Mouse (Mus musculus): Measurements from ENCODE around the gene Tssc4. TPM values are rescaled to one million over a fixed set of nuclear protein-coding genes. Genes with fewer than 3 reads are reported as not detected.
A peak's percentile ranks its signal among the peaks of the same experiment; 100 is the strongest.

The Tssc4 gene
- total and polyA plus RNA-seq, 3 experiments, result 75.6 to 76.9 TPM; not detected in 1

GRCm38 (mm10) chr7:143100759-143101158 lies 31.7 kb downstream of the Tssc4 start:
- Histone ChIP-seq H3K79me2 (ENCODE audit: control insufficient read depth, insufficient read depth, low read length, poor library complexity) (no peaks in the 10 kb centered on the region), H3K36me3 (ENCODE audit: control insufficient read depth in 1 of 2, insufficient read depth in 2 of 2, low read length in 2 of 2) (peaks cover 0 to 19% of the 10 kb centered on the region in 2 experiments; a peak in 2 of 4 replicates), H3K4me3 (ENCODE audit: control insufficient read depth in 1 of 2, insufficient read depth in 1 of 2, low read depth in 2 of 2, low read length in 2 of 2) (no peak overlapping the region), H3K4me1 (ENCODE audit: control insufficient read depth in 1 of 2, insufficient read depth in 2 of 2, low read length in 2 of 2) (peaks cover 11 to 27% of the 10 kb centered on the region in 2 experiments), H3K9me3 (replicated peaks; ENCODE audit: insufficient read depth, low read length) (no peaks in the 10 kb centered on the region), H3K27ac (ENCODE audit: control insufficient read depth, low read depth, low read length) (peak overlapping the region; percentile 46; the same call in 1 of the 2 replicates), H3K27me3 (ENCODE audit: control insufficient read depth in 1 of 2, insufficient read depth in 2 of 2, low read length in 2 of 2) (no peaks in the 10 kb centered on the region; a peak in 1 of 4 replicates), H3K9ac (ENCODE audit: control insufficient read depth, low read depth, low read length, poor library complexity, severe bottlenecking) (peak overlapping the region; percentile 3; the same call in 1 of the 2 replicates)
- no peak for TF ChIP-seq ZNF384 (IDR thresholded peaks at IDR 0.05; ENCODE audit: low read depth, low read length)
- TF ChIP-seq GATA1 (IDR thresholded peaks at IDR 0.05; ENCODE audit: low read depth, low read length), result no peak
- 0 out of 2 replicates have a peak, but pooled peaks have one; percentile 18 for TF ChIP-seq TBP (IDR thresholded peaks at IDR 0.05; ENCODE audit: low read depth, low read length)
- TF ChIP-seq ZKSCAN1 (IDR thresholded peaks at IDR 0.05; ENCODE audit: low read depth, low read length), result no peak
- TF ChIP-seq MAZ (IDR thresholded peaks at IDR 0.05; ENCODE audit: low read depth, low read length), result 0 out of 2 replicates have a peak, but pooled peaks have one; percentile 36
- no peak; the same call in 1 of the 2 replicates for TF ChIP-seq MAFK (IDR thresholded peaks at IDR 0.05; ENCODE audit: borderline replicate concordance, low read depth, low read length)
- no peak for TF ChIP-seq MAX (IDR thresholded peaks at IDR 0.05; ENCODE audit: low read length)
- TF ChIP-seq ZMIZ1 (IDR thresholded peaks at IDR 0.05; ENCODE audit: low read depth, low read length), result no peak
- TF ChIP-seq BHLHE40 (IDR thresholded peaks at IDR 0.05; ENCODE audit: borderline replicate concordance, low read depth, low read length), result no peak
- peak; percentile 34 to 42; a peak in 2 of 4 replicates for TF ChIP-seq EP300 (IDR thresholded peaks at IDR 0.05; ENCODE audit: low read depth in 1 of 2, low read length in 2 of 2)
- TF ChIP-seq ETS1 (IDR thresholded peaks at IDR 0.05; ENCODE audit: low read depth, low read length), result peak; percentile 44
- TF ChIP-seq GABPA (IDR thresholded peaks at IDR 0.05; ENCODE audit: low read depth, low read length), result 0 out of 2 replicates have a peak, but pooled peaks have one; percentile 25
- DNase-seq (ENCODE audit: low read depth, low spot score), result peak; percentile 77

- no peaks in the 10 kb centered on the region for H3K9me3 ChIP-seq (replicated peaks; ENCODE audit: insufficient read depth, low read length)
- peaks cover 0 to 23% of the 10 kb centered on the region in 2 experiments; a peak in 2 of 4 replicates for H3K36me3 ChIP-seq (ENCODE audit: control insufficient read depth in 1 of 2, insufficient read depth in 2 of 2, low read length in 2 of 2)
- peak overlapping the region; percentile 16 to 27; a peak in 3 of 4 replicates for H3K4me3 ChIP-seq (ENCODE audit: control insufficient read depth in 1 of 2, insufficient read depth in 1 of 2, low read depth in 2 of 2, low read length in 2 of 2)
- H3K4me1 ChIP-seq (ENCODE audit: control insufficient read depth in 1 of 2, insufficient read depth in 2 of 2, low read length in 2 of 2), result peaks cover 15 to 33% of the 10 kb centered on the region in 2 experiments
- peak; percentile 72 for DNase-seq (ENCODE audit: low read depth, low spot score)
- no peaks in the 10 kb centered on the region for H3K79me2 ChIP-seq (ENCODE audit: control insufficient read depth, insufficient read depth, low read length, poor library complexity)
- peak overlapping the region; percentile 29; the same call in 1 of the 2 replicates for H3K9ac ChIP-seq (ENCODE audit: control insufficient read depth, low read depth, low read length, poor library complexity, severe bottlenecking)
- H3K27ac ChIP-seq (ENCODE audit: control insufficient read depth, low read depth, low read length), result peak overlapping the region; percentile 64
- H3K27me3 ChIP-seq (ENCODE audit: control insufficient read depth in 1 of 2, insufficient read depth in 2 of 2, low read length in 2 of 2), result peaks cover 0 to 1% of the 10 kb centered on the region in 2 experiments; a peak in 1 of 4 replicates
- TF ChIP-seq JUND (IDR thresholded peaks at IDR 0.05; ENCODE audit: low read depth, low read length) (no peak), NELFE (IDR thresholded peaks at IDR 0.05; ENCODE audit: low read depth, low read length) (no peak), CHD1 (IDR thresholded peaks at IDR 0.05; ENCODE audit: low read depth, low read length) (no peak), SMC3 (IDR thresholded peaks at IDR 0.05; ENCODE audit: low read depth, low read length) (no peak), CHD2 (IDR thresholded peaks at IDR 0.05; ENCODE audit: low read length) (no peak), MAFK (IDR thresholded peaks at IDR 0.05; ENCODE audit: borderline replicate concordance, low read depth, low read length) (no peak), SIN3A (IDR thresholded peaks at IDR 0.05; ENCODE audit: low read length) (peak; percentile 62), NRF1 (IDR thresholded peaks at IDR 0.05; ENCODE audit: insufficient read depth, low read depth, low read length, poor library complexity, severe bottlenecking) (no peak), MAZ (IDR thresholded peaks at IDR 0.05; ENCODE audit: low read depth, low read length) (no peak), MYC (IDR thresholded peaks at IDR 0.05; ENCODE audit: low read depth, low read length) (no peak), TBP (IDR thresholded peaks at IDR 0.05; ENCODE audit: low read depth, low read length) (peak; percentile 18; the same call in 1 of the 2 replicates), ZNF384 (IDR thresholded peaks at IDR 0.05; ENCODE audit: low read depth, low read length) (no peak), RCOR1 (IDR thresholded peaks at IDR 0.05; ENCODE audit: low read depth, low read length) (peak; percentile 36; the same call in 1 of the 2 replicates), TAL1 (IDR thresholded peaks at IDR 0.05; ENCODE audit: low read length) (peak; percentile 31; the same call in 1 of the 2 replicates), RAD21 (IDR thresholded peaks at IDR 0.05; ENCODE audit: low read depth, low read length) (no peak), MAX (IDR thresholded peaks at IDR 0.05; ENCODE audit: low read length) (no peak), MXI1 (IDR thresholded peaks at IDR 0.05; ENCODE audit: low read depth, low read length) (peak; percentile 46; the same call in 1 of the 2 replicates), ZC3H11A (IDR thresholded peaks at IDR 0.05; ENCODE audit: low read depth, low read length) (no peak), TCF12 (IDR thresholded peaks at IDR 0.05; ENCODE audit: low read depth, low read length) (peak; percentile 80), ETS1 (IDR thresholded peaks at IDR 0.05; ENCODE audit: low read depth, low read length) (peak; percentile 74), POLR2A (IDR thresholded peaks at IDR 0.05; ENCODE audit: control insufficient read depth in 1 of 2, insufficient read depth in 1 of 2, low read depth in 1 of 2, low read length in 2 of 2, poor library complexity in 1 of 2) (no peak), ZKSCAN1 (IDR thresholded peaks at IDR 0.05; ENCODE audit: low read depth, low read length) (no peak), MYB (IDR thresholded peaks at IDR 0.05; ENCODE audit: low read depth, low read length) (peak; percentile 73), KAT2A (conservative IDR thresholded peaks at IDR 0.05; ENCODE audit: low read depth, low read length) (no peak)
Observed at GRCm38 (mm10) chr7:143105258-143105897, 36.3 kb downstream of the Tssc4 start.

Data from MEL (cell line).